Mouse (Mus musculus): Measurements from ENCODE around the gene Aaed1.

GRCm38 (mm10) chr13:64361020-64361419 is 48.5 kb upstream of the Aaed1 start:
- no peak for TF ChIP-seq GATA1 (IDR thresholded peaks at IDR 0.05; ENCODE audit: low read length)
- no peak for TF ChIP-seq TAL1 (IDR thresholded peaks at IDR 0.05; ENCODE audit: low read length)
